ENCODE assay signal across 8 mouse cellular contexts in genomic region chr7:80324816-80325119, GRCm38 (mm10). TPM values are rescaled to one million over a fixed set of nuclear protein-coding genes. Genes with fewer than 3 reads are reported as not detected.
DNase-seq lines count a peak whose midpoint lies in the region; ATAC-seq and TF ChIP-seq lines count a peak whose summit lies in the region.
"Not testable (repeated sequence)": the region's sequence is repeated elsewhere in the genome, so short reads cannot be mapped to it uniquely, and the experiment has no call there.

No protein-coding gene starts in this region.

- TF ChIP-seq EP300 in ES-Bruce4 (IDR thresholded peaks at IDR 0.05; ENCODE audit: insufficient read depth, low read depth, low read length), result not testable (repeated sequence)

- H3K9me3 ChIP-seq in ES-Bruce4 (replicated peaks; ENCODE audit: control insufficient read depth, insufficient read depth, low read length, poor library complexity, severe bottlenecking); heart, embryonic 10.5 days; hindbrain, embryonic 14.5 days (ENCODE audit: control insufficient read depth, low read length); kidney, postnatal 0 days (replicated peaks; ENCODE audit: low read length); liver, embryonic 15.5 days (replicated peaks); midbrain, embryonic 14.5 days (ENCODE audit: control insufficient read depth, low read length); stomach, embryonic 15.5 days: not testable (repeated sequence)

- DNase-seq in heart, embryonic 10.5 days (ENCODE audit: low spot score); hindbrain, embryonic 14.5 days (ENCODE audit: low spot score); kidney, postnatal 0 days (ENCODE audit: low spot score); midbrain, embryonic 14.5 days: not testable (repeated sequence)

- H3K4me2 ChIP-seq in hindbrain, embryonic 14.5 days (replicated peaks), result peak overlapping the region; percentile 65
- H3K4me2 ChIP-seq in kidney, postnatal 0 days (ENCODE audit: low read length), result peak overlapping the region; percentile 66; the same call in 1 of the 2 replicates
- peak overlapping the region; percentile 88 for H3K4me2 ChIP-seq in liver, embryonic 15.5 days
- peak overlapping the region; percentile 83 for H3K4me2 ChIP-seq in midbrain, embryonic 14.5 days (ENCODE audit: low read length)
- H3K4me2 ChIP-seq in stomach, embryonic 15.5 days, result peak overlapping the region; percentile 60

- not testable (repeated sequence) for TF ChIP-seq CTCF in ES-Bruce4 (IDR thresholded peaks at IDR 0.05; ENCODE audit: low read depth, low read length); embryonic fibroblast, embryonic 13.5 days (IDR thresholded peaks at IDR 0.05; ENCODE audit: borderline replicate concordance, insufficient read depth, low read length); kidney, postnatal 0 days (IDR thresholded peaks at IDR 0.05; ENCODE audit: low read depth)

- not testable (repeated sequence) for ATAC-seq in hindbrain, embryonic 14.5 days (ENCODE audit: low FRiP score); kidney, postnatal 0 days (replicated peaks; ENCODE audit: low FRiP score, low read depth); liver, embryonic 15.5 days (ENCODE audit: insufficient read depth); midbrain, embryonic 14.5 days (ENCODE audit: low FRiP score, low TSS enrichment); stomach, embryonic 15.5 days (ENCODE audit: insufficient read depth, low FRiP score, low read depth)

- 36% methylated on average over 4 of the region's 5 CpGs for WGBS in heart, embryonic 10.5 days
- 51% methylated on average over 4 of the region's 5 CpGs for WGBS in hindbrain, embryonic 14.5 days
- 34% methylated on average over 4 of the region's 5 CpGs for WGBS in kidney, postnatal 0 days
- 38% methylated on average over 5 of the region's 5 CpGs for WGBS in liver, embryonic 15.5 days (ENCODE audit: insufficient replicate concordance)
- 59% methylated on average over 4 of the region's 5 CpGs for WGBS in midbrain, embryonic 14.5 days
- WGBS in stomach, embryonic 15.5 days, result 40% methylated on average over 4 of the region's 5 CpGs

- not testable (repeated sequence) for H3K27me3 ChIP-seq in ES-Bruce4 (ENCODE audit: control insufficient read depth, insufficient read depth, low read length, poor library complexity, severe bottlenecking); heart, embryonic 10.5 days (ENCODE audit: insufficient read depth, poor library complexity, severe bottlenecking); hindbrain, embryonic 14.5 days (ENCODE audit: control insufficient read depth, insufficient read depth, low read length); kidney, postnatal 0 days (ENCODE audit: insufficient read depth, low read length); liver, embryonic 15.5 days; midbrain, embryonic 14.5 days (ENCODE audit: control insufficient read depth, insufficient read depth, low read length); stomach, embryonic 15.5 days (replicated peaks)

- not testable (repeated sequence) for H3K4me3 ChIP-seq in ES-Bruce4 (ENCODE audit: low read depth, low read length); embryonic fibroblast, embryonic 13.5 days (ENCODE audit: insufficient read depth, low read length); heart, embryonic 10.5 days; kidney, postnatal 0 days (replicated peaks; ENCODE audit: low read depth, low read length); midbrain, embryonic 14.5 days (replicated peaks; ENCODE audit: low read depth, low read length)
- H3K4me3 ChIP-seq in hindbrain, embryonic 14.5 days (replicated peaks; ENCODE audit: low read length), result peak overlapping the region; percentile 46; the same call in 1 of the 2 replicates
- peak overlapping the region; percentile 75 for H3K4me3 ChIP-seq in liver, embryonic 15.5 days (replicated peaks)
- H3K4me3 ChIP-seq in stomach, embryonic 15.5 days (replicated peaks), result peak overlapping the region; percentile 64

- H3K36me3 ChIP-seq in ES-Bruce4 (ENCODE audit: control insufficient read depth, insufficient read depth, low read length, poor library complexity, severe bottlenecking), result not testable (repeated sequence)
- H3K36me3 ChIP-seq in heart, embryonic 10.5 days, result peaks cover 62% of the 10 kb centered on the region
- peaks cover 57% of the 10 kb centered on the region for H3K36me3 ChIP-seq in hindbrain, embryonic 14.5 days (replicated peaks; ENCODE audit: control insufficient read depth, insufficient read depth)
- H3K36me3 ChIP-seq in kidney, postnatal 0 days (ENCODE audit: insufficient read depth, low read length), result peaks cover 39% of the 10 kb centered on the region
- peaks cover 39% of the 10 kb centered on the region for H3K36me3 ChIP-seq in liver, embryonic 15.5 days (replicated peaks)
- H3K36me3 ChIP-seq in midbrain, embryonic 14.5 days (ENCODE audit: control insufficient read depth, insufficient read depth, low read length), result peaks cover 58% of the 10 kb centered on the region
- H3K36me3 ChIP-seq in stomach, embryonic 15.5 days, result peaks cover 35% of the 10 kb centered on the region

- 0 out of 2 replicates have a peak overlapping the region, but pooled peaks have one; percentile 75 for H3K9ac ChIP-seq in ES-Bruce4 (ENCODE audit: low read depth, poor library complexity, severe bottlenecking)
- H3K9ac ChIP-seq in hindbrain, embryonic 14.5 days; kidney, postnatal 0 days (ENCODE audit: low read depth, low read length); liver, embryonic 15.5 days; midbrain, embryonic 14.5 days (replicated peaks; ENCODE audit: low read length); stomach, embryonic 15.5 days: not testable (repeated sequence)

- not testable (repeated sequence) for H3K4me1 ChIP-seq in ES-Bruce4 (ENCODE audit: control insufficient read depth, insufficient read depth, low read length); embryonic fibroblast, embryonic 13.5 days (ENCODE audit: control insufficient read depth, insufficient read depth, low read length); kidney, postnatal 0 days (replicated peaks; ENCODE audit: insufficient read depth, low read length); midbrain, embryonic 14.5 days (ENCODE audit: control insufficient read depth, insufficient read depth, low read length); stomach, embryonic 15.5 days
- peaks cover 21% of the 10 kb centered on the region for H3K4me1 ChIP-seq in heart, embryonic 10.5 days
- peaks cover 12% of the 10 kb centered on the region for H3K4me1 ChIP-seq in hindbrain, embryonic 14.5 days (replicated peaks; ENCODE audit: control insufficient read depth, insufficient read depth, low read length)
- H3K4me1 ChIP-seq in liver, embryonic 15.5 days (replicated peaks), result peaks cover 22% of the 10 kb centered on the region

- H3K27ac ChIP-seq in ES-Bruce4 (ENCODE audit: insufficient read depth, low read length), result not testable (repeated sequence)
- H3K27ac ChIP-seq in embryonic fibroblast, embryonic 13.5 days (ENCODE audit: insufficient read depth, low read length), result peak overlapping the region; percentile 36; the same call in 1 of the 2 replicates
- peak overlapping the region; percentile 53 for H3K27ac ChIP-seq in heart, embryonic 10.5 days
- H3K27ac ChIP-seq in hindbrain, embryonic 14.5 days, result peak overlapping the region; percentile 84
- peak overlapping the region; percentile 74; the same call in 1 of the 2 replicates for H3K27ac ChIP-seq in kidney, postnatal 0 days
- peak overlapping the region; percentile 81 for H3K27ac ChIP-seq in liver, embryonic 15.5 days (replicated peaks)
- H3K27ac ChIP-seq in midbrain, embryonic 14.5 days (replicated peaks; ENCODE audit: low read depth, low read length), result peak overlapping the region; percentile 79; the same call in 1 of the 2 replicates
- H3K27ac ChIP-seq in stomach, embryonic 15.5 days, result peak overlapping the region; percentile 91

- not testable (repeated sequence) for TF ChIP-seq POLR2A in ES-Bruce4 (IDR thresholded peaks at IDR 0.05; ENCODE audit: insufficient read depth, low read length); embryonic fibroblast, embryonic 13.5 days (IDR thresholded peaks at IDR 0.05; ENCODE audit: low read depth, low read length)

RNA-seq across cellular contexts. Expression of gene Rccd1, which starts 0.5 kb away (rescaled TPM):
- polyA plus RNA-seq in ES-Bruce4 (2011; ENCODE audit: insufficient read depth, insufficient read length, low read depth, missing spikeins), result 16.3 and 26.5 TPM in 2 replicates
- 11.8 and 19.0 TPM in 2 replicates for polyA plus RNA-seq in embryonic fibroblast, embryonic 13.5 days (2011; ENCODE audit: insufficient read length, low read depth, missing spikeins)
- 9.8 and 10.3 TPM in 2 replicates for polyA plus RNA-seq in heart, embryonic 10.5 days (2016; fragmentation: Nextera tagmentation; extraction: Ambion mirVana)
- 9.4 and 11.6 TPM in 2 replicates for polyA plus RNA-seq in hindbrain, embryonic 14.5 days (2014; fragmentation: Nextera tagmentation; extraction: Ambion mirVana)
- 3.7 and 4.3 TPM in 2 replicates for polyA plus RNA-seq in kidney, postnatal 0 days (2015; fragmentation: Nextera tagmentation; extraction: Ambion mirVana)
- polyA plus RNA-seq in liver, embryonic 15.5 days (2015; fragmentation: Nextera tagmentation; extraction: Ambion mirVana), result 2.8 and 3.1 TPM in 2 replicates
- 14.6 and 16.5 TPM in 2 replicates for polyA plus RNA-seq in midbrain, embryonic 14.5 days (2014; fragmentation: Nextera tagmentation; extraction: Ambion mirVana)
- 10.0 and 13.8 TPM in 2 replicates for polyA plus RNA-seq in stomach, embryonic 15.5 days (2015; fragmentation: Nextera tagmentation; extraction: Ambion mirVana)

RNA-seq across cellular contexts. Expression of gene Unc45a, which starts 16.0 kb away (rescaled TPM):
- 24.0 and 25.3 TPM in 2 replicates for polyA plus RNA-seq in ES-Bruce4 (2011; ENCODE audit: insufficient read depth, insufficient read length, low read depth, missing spikeins)
- polyA plus RNA-seq in embryonic fibroblast, embryonic 13.5 days (2011; ENCODE audit: insufficient read length, low read depth, missing spikeins), result 34.4 and 46.6 TPM in 2 replicates
- polyA plus RNA-seq in heart, embryonic 10.5 days (2016; fragmentation: Nextera tagmentation; extraction: Ambion mirVana), result 24.3 and 34.2 TPM in 2 replicates
- polyA plus RNA-seq in hindbrain, embryonic 14.5 days (2014; fragmentation: Nextera tagmentation; extraction: Ambion mirVana), result 43.3 and 43.9 TPM in 2 replicates
- polyA plus RNA-seq in kidney, postnatal 0 days (2015; fragmentation: Nextera tagmentation; extraction: Ambion mirVana), result 28.2 and 29.7 TPM in 2 replicates
- polyA plus RNA-seq in liver, embryonic 15.5 days (2015; fragmentation: Nextera tagmentation; extraction: Ambion mirVana), result 8.9 and 9.4 TPM in 2 replicates
- 42.7 and 43.7 TPM in 2 replicates for polyA plus RNA-seq in midbrain, embryonic 14.5 days (2014; fragmentation: Nextera tagmentation; extraction: Ambion mirVana)
- polyA plus RNA-seq in stomach, embryonic 15.5 days (2015; fragmentation: Nextera tagmentation; extraction: Ambion mirVana), result 35.5 and 38.3 TPM in 2 replicates

RNA-seq across cellular contexts. Expression of gene Hddc3, which starts 18.1 kb away (rescaled TPM):
- 9.7 and 12.8 TPM in 2 replicates for polyA plus RNA-seq in ES-Bruce4 (2011; ENCODE audit: insufficient read depth, insufficient read length, low read depth, missing spikeins)
- polyA plus RNA-seq in embryonic fibroblast, embryonic 13.5 days (2011; ENCODE audit: insufficient read length, low read depth, missing spikeins), result 12.2 and 15.4 TPM in 2 replicates
- 18.3 and 18.4 TPM in 2 replicates for polyA plus RNA-seq in heart, embryonic 10.5 days (2016; fragmentation: Nextera tagmentation; extraction: Ambion mirVana)
- 18.7 and 23.4 TPM in 2 replicates for polyA plus RNA-seq in hindbrain, embryonic 14.5 days (2014; fragmentation: Nextera tagmentation; extraction: Ambion mirVana)
- 20.2 and 21.5 TPM in 2 replicates for polyA plus RNA-seq in kidney, postnatal 0 days (2015; fragmentation: Nextera tagmentation; extraction: Ambion mirVana)
- 3.1 and 3.5 TPM in 2 replicates for polyA plus RNA-seq in liver, embryonic 15.5 days (2015; fragmentation: Nextera tagmentation; extraction: Ambion mirVana)
- polyA plus RNA-seq in midbrain, embryonic 14.5 days (2014; fragmentation: Nextera tagmentation; extraction: Ambion mirVana), result 28.7 and 34.8 TPM in 2 replicates
- polyA plus RNA-seq in stomach, embryonic 15.5 days (2015; fragmentation: Nextera tagmentation; extraction: Ambion mirVana), result 16.4 and 20.1 TPM in 2 replicates

RNA-seq across cellular contexts. Expression of gene Prc1, which starts 30.5 kb away (rescaled TPM):
- 246 and 258 TPM in 2 replicates for polyA plus RNA-seq in ES-Bruce4 (2011; ENCODE audit: insufficient read depth, insufficient read length, low read depth, missing spikeins)
- polyA plus RNA-seq in embryonic fibroblast, embryonic 13.5 days (2011; ENCODE audit: insufficient read length, low read depth, missing spikeins), result 94.6 and 124 TPM in 2 replicates
- polyA plus RNA-seq in heart, embryonic 10.5 days (2016; fragmentation: Nextera tagmentation; extraction: Ambion mirVana), result 153 and 163 TPM in 2 replicates
- 33.0 and 39.3 TPM in 2 replicates for polyA plus RNA-seq in hindbrain, embryonic 14.5 days (2014; fragmentation: Nextera tagmentation; extraction: Ambion mirVana)
- 53.8 and 59.6 TPM in 2 replicates for polyA plus RNA-seq in kidney, postnatal 0 days (2015; fragmentation: Nextera tagmentation; extraction: Ambion mirVana)
- polyA plus RNA-seq in liver, embryonic 15.5 days (2015; fragmentation: Nextera tagmentation; extraction: Ambion mirVana), result 126 and 128 TPM in 2 replicates
- polyA plus RNA-seq in midbrain, embryonic 14.5 days (2014; fragmentation: Nextera tagmentation; extraction: Ambion mirVana), result 25.4 and 47.7 TPM in 2 replicates
- 139 and 142 TPM in 2 replicates for polyA plus RNA-seq in stomach, embryonic 15.5 days (2015; fragmentation: Nextera tagmentation; extraction: Ambion mirVana)

RNA-seq across cellular contexts. Expression of gene Man2a2, which starts 46.4 kb away (rescaled TPM):
- 16.1 and 18.1 TPM in 2 replicates for polyA plus RNA-seq in ES-Bruce4 (2011; ENCODE audit: insufficient read depth, insufficient read length, low read depth, missing spikeins)
- 47.6 and 55.1 TPM in 2 replicates for polyA plus RNA-seq in embryonic fibroblast, embryonic 13.5 days (2011; ENCODE audit: insufficient read length, low read depth, missing spikeins)
- polyA plus RNA-seq in heart, embryonic 10.5 days (2016; fragmentation: Nextera tagmentation; extraction: Ambion mirVana), result 20.0 and 20.9 TPM in 2 replicates
- polyA plus RNA-seq in hindbrain, embryonic 14.5 days (2014; fragmentation: Nextera tagmentation; extraction: Ambion mirVana), result 18.9 and 21.6 TPM in 2 replicates
- 7.3 and 8.8 TPM in 2 replicates for polyA plus RNA-seq in kidney, postnatal 0 days (2015; fragmentation: Nextera tagmentation; extraction: Ambion mirVana)
- polyA plus RNA-seq in liver, embryonic 15.5 days (2015; fragmentation: Nextera tagmentation; extraction: Ambion mirVana), result 2.5 and 3.6 TPM in 2 replicates
- 18.1 and 19.5 TPM in 2 replicates for polyA plus RNA-seq in midbrain, embryonic 14.5 days (2014; fragmentation: Nextera tagmentation; extraction: Ambion mirVana)
- polyA plus RNA-seq in stomach, embryonic 15.5 days (2015; fragmentation: Nextera tagmentation; extraction: Ambion mirVana), result 16.3 and 16.4 TPM in 2 replicates
